Mouse (Mus musculus) layer of hippocampus, adult 2 months (tissue): ENCODE measurements around the gene Atcay. TPM values are rescaled to one million over a fixed set of nuclear protein-coding genes. Genes with fewer than 3 reads are reported as not detected.

Experiments used
- DNase-seq, 2 experiments: peaks; one replicate each; pipeline ENCODE4 v3.0.0; 2022; ENCODE audit warnings: low spot score in 2 of 2
- H3K27ac ChIP-seq: fragments of 200-600 bp; 2 replicates; pipeline ENCODE4 v1.8.1; 2022
- H3K4me3 ChIP-seq: fragments of 200-600 bp; 2 replicates; pipeline ENCODE4 v1.8.1; 2022; ENCODE audit warnings: mild to moderate bottlenecking
- CTCF ChIP-seq: fragments of 200-600 bp; conservative IDR thresholded peaks from 2 replicates; pipeline ENCODE4 v1.8.1; 2022; ENCODE audit warnings: antibody characterized with exemption, mild to moderate bottlenecking, moderate library complexity
- total RNA-seq, 2 experiments: library from RNA; stranded (reverse); gene quantifications; 2 replicates each; pipeline ENCODE4 v1.2.3; 2021

The Atcay gene
- total RNA-seq, 2 experiments from 2014 or later = 144 to 150 TPM

DNA sequence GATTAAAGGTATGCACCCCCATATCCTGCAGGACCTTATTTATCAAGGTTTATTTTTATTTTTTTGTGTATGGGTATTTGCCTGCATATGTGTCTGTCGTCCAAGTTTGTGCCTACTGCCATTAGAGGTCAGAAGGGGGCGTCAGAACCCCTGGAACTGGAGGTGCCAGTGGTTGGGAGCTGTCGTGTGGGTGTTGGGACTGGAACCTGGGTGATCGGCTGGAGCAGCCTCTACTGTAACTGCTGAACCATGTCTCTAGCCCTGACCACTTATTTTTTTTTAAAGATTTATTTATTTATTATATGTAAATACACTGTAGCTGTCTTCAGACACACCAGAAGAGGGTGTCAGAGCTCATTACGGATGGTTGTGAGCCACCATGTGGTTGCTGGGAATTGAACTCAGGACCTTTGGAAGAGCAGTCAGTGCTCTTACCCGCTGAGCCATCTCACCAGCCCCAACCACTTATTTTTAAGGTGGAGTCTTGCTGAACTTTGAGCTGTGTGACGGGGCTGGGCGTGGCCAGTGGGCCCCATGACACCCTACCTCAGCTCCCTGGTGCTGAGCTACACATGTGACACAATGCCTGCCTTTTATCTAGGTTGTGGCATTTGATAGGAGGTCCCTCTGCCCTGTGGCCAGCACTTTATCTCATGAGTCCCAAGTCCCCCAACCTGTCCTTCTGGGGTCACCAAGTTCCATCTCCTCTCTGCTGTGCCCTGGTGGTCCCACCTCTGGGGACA lies 27.5 kb downstream of the Atcay start:
- Histone ChIP-seq H3K4me3 (no peak overlapping the region), H3K27ac (no peak overlapping the region)
- no peak for TF ChIP-seq CTCF
- no peak for DNase-seq

DNA sequence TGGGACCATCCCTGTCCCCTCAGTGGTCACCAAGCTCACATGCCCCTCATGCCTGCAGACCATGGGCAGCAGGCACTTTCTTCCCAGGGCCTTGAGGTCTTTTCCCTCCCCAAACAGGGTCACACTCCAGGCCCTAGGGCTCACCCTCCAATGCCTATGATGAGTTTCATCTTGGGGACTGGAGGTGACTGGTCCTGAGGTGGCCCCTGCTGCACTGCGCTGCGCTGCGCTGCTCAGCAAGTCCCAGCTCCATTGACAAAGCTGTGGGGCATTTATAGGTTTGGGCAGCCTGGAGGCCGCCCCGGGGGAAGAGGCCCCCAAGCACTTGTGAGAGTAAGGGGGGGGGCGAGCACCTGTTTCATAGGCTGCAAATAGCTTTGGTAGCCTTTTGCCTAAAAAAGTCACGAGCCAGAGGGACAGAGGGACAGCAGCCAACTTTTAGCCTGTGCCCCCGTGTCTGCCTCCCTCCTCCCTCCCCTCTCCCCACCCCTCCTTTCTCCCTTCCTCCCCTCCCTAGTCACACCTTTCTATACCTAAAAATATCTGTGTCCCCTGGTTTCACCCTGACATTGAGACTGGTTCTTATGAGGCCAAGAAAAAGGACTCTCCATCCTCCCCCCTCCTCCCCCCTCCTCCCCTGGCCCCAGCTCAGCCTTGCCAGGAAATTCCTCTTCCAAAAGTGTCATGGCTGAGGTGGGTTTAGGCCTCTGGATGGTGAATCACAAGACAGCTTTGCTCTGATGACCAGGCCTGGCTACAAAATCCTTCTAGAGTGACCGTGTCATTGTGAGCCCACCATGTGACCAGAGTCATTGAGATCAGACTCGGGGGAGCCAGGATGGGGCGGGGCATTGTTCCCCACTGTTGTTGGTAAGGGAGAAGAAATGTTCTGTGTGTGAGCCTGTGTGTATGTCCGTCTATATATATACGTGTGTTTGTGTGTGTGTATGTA lies 28.6 kb downstream of the Atcay start, which contains the start of gene Nmrk2:
TSS of gene Nmrk2 (minus strand) at position 245 of the 952 bp plus-strand sequence.
- Histone ChIP-seq H3K27ac (no peak within 1 kb of the TSS), H3K4me3 (no peak within 1 kb of the TSS)
- TF ChIP-seq CTCF = no peak
- DNase-seq = no peak

DNA sequence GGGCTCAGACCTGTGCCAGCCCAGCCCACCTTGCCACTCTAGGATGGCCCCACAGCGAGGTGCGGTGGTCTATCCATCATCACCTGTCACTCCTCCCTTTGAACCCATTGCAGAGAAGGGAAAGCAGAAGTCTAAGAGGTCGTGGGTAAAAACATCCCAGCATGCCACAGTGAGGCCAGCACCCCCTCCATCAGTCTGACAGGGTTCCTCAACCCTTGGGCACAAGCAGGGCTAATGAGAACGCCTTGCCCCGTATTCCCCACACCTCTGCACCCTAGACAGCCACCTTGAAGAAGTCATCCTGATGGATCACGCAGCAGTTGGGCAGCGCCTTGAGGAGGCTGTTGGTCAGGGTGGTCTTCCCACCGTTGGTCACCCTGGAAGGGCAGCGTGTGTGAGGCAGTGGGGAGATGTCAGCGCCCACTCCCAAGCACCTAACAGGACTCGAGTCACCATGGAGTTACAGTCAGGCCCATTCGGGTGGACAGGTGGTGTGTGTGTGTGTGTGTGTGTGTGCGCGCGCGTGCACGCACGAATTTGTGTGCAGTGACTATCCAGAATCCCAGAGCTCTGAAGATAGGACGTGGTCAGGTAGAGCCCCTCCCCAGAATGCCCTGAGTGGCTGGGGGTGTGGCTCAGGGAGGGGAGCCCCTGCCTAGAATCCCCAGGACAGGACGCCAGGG lies 29.9 kb downstream of the Atcay start:
- Histone ChIP-seq H3K4me3 (no peak overlapping the region), H3K27ac (no peak overlapping the region)
- no peak for TF ChIP-seq CTCF
- no peak for DNase-seq

DNA sequence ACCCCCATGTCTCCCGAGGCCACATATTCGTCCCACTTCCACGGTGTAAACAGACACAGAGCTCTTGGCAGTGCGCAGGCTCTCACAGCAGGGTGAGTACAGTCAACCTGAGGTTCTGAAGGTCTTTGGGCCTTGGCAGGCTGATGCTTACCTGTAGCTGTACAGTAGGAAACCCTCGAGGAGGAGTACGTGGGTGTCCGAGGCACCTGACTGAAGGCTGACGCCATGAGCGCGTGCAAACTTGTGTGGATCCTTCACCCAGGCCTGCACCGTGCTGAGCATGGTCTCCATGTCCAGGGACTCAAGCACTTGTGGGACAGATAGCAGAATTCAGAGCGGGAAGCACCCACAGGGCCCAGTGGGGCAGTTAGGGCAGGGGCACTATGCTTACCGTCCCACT lies 30.5 kb downstream of the Atcay start:
- no peak for DNase-seq
- no peak overlapping the region for H3K4me3 ChIP-seq
- TF ChIP-seq CTCF = no peak
- no peak overlapping the region for H3K27ac ChIP-seq

DNA sequence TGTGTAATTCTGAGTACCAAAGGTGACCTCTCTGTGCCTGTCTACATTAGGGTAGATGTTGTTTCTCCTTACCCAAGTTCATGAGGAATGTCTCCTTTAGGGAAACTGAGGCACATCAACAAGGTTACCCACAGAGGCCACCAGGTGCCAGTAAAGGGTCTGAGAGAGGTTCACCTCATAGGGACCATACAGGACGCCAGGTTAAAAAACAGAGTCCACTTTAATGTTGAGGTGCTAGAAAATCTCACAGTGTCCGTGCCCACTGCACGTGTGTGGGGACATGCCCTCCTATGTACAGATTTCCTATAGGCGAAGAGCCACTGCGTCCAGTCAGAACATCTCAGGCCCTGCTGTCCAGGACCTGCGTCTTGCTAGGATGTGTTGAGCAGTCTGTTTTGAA lies 31.6 kb downstream of the Atcay start:
- Histone ChIP-seq H3K27ac (no peak overlapping the region), H3K4me3 (no peak overlapping the region)
- no peak for DNase-seq
- no peak for TF ChIP-seq CTCF

DNA sequence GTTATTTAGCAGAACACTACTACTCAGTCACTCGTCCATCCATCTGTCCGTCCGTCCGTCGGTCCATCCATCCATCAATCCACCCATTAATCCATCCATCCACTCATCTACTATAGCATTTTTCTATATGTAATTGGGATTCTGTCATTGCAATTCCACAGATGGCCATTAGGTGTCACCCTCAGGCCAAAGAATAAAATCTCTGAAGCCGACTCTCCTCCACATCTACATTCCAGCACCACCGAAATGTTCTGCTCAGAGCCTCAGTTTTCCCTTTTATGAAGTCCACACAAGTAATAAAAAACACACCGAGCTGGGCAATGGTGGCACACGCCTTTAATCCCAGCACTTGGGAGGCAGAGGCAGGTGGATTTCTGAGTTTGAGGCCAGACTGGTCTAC lies 32.4 kb downstream of the Atcay start:
- H3K27ac ChIP-seq = no peak overlapping the region
- peak; percentile 93 for TF ChIP-seq CTCF
- DNase-seq = peak in 1 of 2 experiments; percentile 74
- H3K4me3 ChIP-seq = no peak overlapping the region

DNA sequence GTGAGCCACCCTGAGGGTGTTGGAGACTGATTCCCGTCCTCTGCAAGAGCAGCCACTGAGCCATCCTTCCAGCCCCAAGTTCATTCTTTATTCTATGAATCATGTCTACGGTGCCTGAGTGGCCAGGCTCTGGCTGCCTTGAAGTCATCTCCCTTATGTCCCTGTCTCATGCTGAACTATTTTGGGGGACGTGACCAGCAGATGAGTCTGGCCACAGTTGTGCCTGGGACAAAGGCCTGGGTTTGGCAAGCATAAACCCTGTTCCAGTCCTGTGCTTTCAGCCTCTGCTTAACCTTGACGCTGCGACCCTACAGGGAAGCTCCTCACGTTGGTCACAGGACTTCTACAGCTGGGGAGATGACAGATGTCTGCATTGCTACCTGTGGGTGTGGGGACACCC lies 33.3 kb downstream of the Atcay start:
- Histone ChIP-seq H3K27ac (no peak overlapping the region), H3K4me3 (no peak overlapping the region)
- no peak for DNase-seq
- TF ChIP-seq CTCF = no peak

DNA sequence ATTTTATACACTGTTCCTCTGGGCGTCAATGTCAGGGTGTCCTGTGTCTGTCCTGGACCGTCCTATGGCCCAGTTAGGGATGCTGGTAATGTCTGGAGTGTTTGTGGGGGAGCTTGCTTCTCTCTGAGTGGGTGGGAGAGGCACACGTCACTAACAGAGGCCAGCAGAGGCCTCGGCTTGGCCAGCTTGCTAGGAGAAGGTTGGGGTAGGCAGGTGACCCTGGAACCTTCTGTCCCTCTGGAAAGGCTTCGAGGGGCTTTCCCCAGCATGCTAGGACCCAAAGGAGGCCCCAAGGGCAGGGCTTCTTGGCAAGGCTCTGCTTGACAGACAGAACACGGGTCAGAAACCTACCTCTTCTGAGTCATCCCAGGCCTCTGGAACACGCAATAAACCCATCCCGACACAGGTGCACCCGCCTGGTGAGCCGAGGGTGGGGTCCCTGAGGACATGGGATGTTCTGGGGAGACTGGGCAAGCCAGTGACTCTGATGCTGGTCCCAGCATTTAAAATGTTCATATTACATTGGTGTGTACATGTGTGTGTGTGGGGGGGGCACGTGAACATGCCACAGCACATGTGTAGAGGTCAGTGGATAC lies 34.1 kb downstream of the Atcay start:
- no peak for DNase-seq
- H3K4me3 ChIP-seq = no peak overlapping the region
- no peak for TF ChIP-seq CTCF
- H3K27ac ChIP-seq = no peak overlapping the region

DNA sequence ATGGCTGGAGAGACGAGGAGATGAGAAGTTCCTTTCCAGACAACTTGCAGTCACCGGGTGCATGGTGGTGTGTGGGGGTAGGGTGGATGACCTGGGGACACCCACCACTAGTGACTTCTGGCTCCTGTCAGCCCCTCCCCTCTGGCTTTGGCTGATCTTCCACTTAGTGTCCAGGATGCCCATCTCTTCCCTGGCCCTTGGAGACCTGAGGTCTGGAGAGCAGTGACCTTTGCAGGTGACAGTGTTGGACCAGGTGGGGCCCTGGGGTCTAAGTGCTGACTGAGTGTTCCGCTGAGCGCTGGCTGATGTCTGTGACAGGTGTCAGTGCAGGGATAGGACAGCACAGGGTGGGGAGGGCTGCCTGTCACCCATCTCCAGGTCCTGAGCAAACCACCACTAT lies 35.3 kb downstream of the Atcay start:
- H3K4me3 ChIP-seq = no peak overlapping the region
- no peak for DNase-seq
- TF ChIP-seq CTCF = no peak
- no peak overlapping the region for H3K27ac ChIP-seq

DNA sequence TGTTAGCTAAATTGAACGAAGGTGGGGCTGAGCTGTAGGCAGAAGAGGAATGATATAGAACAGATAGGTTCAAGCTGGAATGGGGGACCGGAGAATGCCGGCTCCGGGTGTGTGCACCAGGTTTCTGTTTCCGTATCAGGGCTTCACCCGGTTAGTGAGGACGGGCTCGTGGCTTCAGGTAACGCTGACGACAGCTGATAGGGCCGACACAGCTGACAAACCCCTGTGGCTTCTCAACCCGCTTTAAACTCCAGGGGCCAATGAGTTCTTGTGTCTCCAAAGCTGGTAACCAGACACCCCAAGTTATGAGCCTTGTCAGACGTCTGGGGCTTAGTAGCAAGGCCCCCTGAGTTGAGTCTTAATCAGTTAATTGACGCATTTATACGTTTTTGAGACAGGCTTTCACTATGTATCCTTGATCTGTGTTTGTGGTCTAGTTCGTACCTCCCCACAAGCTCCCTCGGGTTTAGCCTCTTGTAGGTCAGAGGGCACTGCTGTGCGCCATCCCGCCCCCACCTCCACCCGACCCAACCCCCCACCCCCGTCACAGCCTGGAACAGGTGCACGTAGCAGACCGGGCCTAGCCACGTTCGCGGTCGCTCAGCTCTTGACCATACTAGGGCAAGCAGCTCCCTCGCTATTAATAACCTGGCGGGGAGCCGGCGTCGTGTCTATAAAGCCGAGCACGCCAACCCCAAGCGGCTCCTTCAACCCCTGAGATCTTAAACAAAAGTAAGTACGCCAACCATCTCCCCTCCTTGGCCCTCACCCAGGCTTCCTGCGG lies 36.5 kb downstream of the Atcay start:
- no peak for DNase-seq
- TF ChIP-seq CTCF = no peak

DNA sequence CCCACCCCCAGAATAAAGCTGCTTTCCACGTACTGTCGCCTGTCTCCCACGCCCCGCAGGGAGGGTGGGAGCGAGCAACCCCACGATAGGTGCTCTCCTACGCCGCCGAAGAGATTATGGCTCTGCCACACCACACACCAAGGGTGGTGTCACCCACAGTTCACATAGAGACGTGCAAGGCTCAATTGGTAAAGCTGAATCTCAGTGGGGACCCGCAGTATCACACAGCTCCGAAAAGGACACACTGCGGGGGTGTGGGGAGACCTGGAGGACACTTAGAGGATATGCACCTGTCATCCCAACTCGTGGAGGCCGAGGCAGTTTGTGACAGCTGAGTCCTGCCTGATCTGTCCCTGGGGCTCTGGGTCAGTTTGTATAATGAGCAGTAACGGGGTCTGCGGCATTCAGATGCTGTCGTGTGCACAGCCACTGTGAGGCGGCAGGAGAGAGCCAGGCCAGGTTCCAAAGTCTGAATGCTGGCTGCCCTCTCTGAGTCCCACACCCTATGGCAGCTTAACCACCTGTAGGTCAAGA lies 37.6 kb downstream of the Atcay start:
- Histone ChIP-seq H3K4me3 (peak overlapping the region; percentile 63), H3K27ac (peak overlapping the region; percentile 98)
- TF ChIP-seq CTCF = no peak
- no peak for DNase-seq

More for the DNA sequence above, 36.5 kb downstream of the Atcay start:
- Histone ChIP-seq H3K27ac (peak overlapping the region; percentile 98; the same call in 1 of the 2 replicates), H3K4me3 (no peak overlapping the region)
